7 mouse cellular contexts compared by ENCODE assay signal in genomic region chr16:17271124-17271523, GRCm38 (mm10). TPM values are rescaled to one million over a fixed set of nuclear protein-coding genes. Genes with fewer than 3 reads are reported as not detected.
DNase-seq lines count a peak whose midpoint lies in the region; ATAC-seq and TF ChIP-seq lines count a peak whose summit lies in the region.

No protein-coding gene starts in this region.

- H3K4me3 ChIP-seq in liver, embryonic 12.5 days = no peak overlapping the region
- H3K4me3 ChIP-seq in lung, embryonic 14.5 days (ENCODE audit: low read depth, low read length) = no peak overlapping the region

- H3K27ac ChIP-seq in liver, embryonic 12.5 days = no peak overlapping the region
- H3K27ac ChIP-seq in lung, embryonic 14.5 days (ENCODE audit: low read depth) = no peak overlapping the region

- H3K9ac ChIP-seq in liver, embryonic 12.5 days = no peak overlapping the region
- H3K9ac ChIP-seq in lung, embryonic 14.5 days = no peak overlapping the region

- H3K9me3 ChIP-seq in liver, embryonic 12.5 days (replicated peaks) = peaks cover 4% of the 10 kb centered on the region; the same call in 1 of the 2 replicates
- H3K9me3 ChIP-seq in lung, embryonic 14.5 days (ENCODE audit: low read depth, low read length) = peaks cover 3% of the 10 kb centered on the region; the same call in 1 of the 2 replicates

- 64% methylated on average over 4 of the region's 4 CpGs for WGBS in liver, embryonic 12.5 days (ENCODE audit: insufficient replicate concordance)
- 68% methylated on average over 4 of the region's 4 CpGs for WGBS in lung, embryonic 14.5 days

- H3K4me2 ChIP-seq in liver, embryonic 12.5 days = no peak overlapping the region
- no peak overlapping the region for H3K4me2 ChIP-seq in lung, embryonic 14.5 days

- H3K4me1 ChIP-seq in liver, embryonic 12.5 days = peaks cover 27% of the 10 kb centered on the region
- no peaks in the 10 kb centered on the region for H3K4me1 ChIP-seq in lung, embryonic 14.5 days (ENCODE audit: insufficient read depth)

- peak; percentile 50 for TF ChIP-seq CTCF in lung, embryonic 14.5 days (IDR thresholded peaks at IDR 0.05; ENCODE audit: low read depth)

- no peaks in the 10 kb centered on the region; the same call in 1 of the 2 replicates for H3K27me3 ChIP-seq in liver, embryonic 12.5 days (replicated peaks)
- H3K27me3 ChIP-seq in lung, embryonic 14.5 days (ENCODE audit: insufficient read depth, low read length) = no peaks in the 10 kb centered on the region

- DNase-seq in liver (peak; percentile 21), NIH3T3 (ENCODE audit: low read depth) (peak; percentile 64)
- DNase-seq in cerebellum, adult 9-10 months = peak; percentile 67
- peak; percentile 28 for DNase-seq in lung, embryonic 14.5 days
- DNase-seq in testis, postnatal 14 days (ENCODE audit: low spot score) = no peak
- no peak for DNase-seq in frontal cortex, postnatal 14 days (ENCODE audit: low spot score in 2 of 2)

- H3K36me3 ChIP-seq in liver, embryonic 12.5 days = no peaks in the 10 kb centered on the region
- H3K36me3 ChIP-seq in lung, embryonic 14.5 days (ENCODE audit: insufficient read depth) = no peaks in the 10 kb centered on the region

- ATAC-seq in liver, embryonic 12.5 days = no peak
- no peak for ATAC-seq in lung, embryonic 14.5 days (ENCODE audit: insufficient read depth)

RNA-seq across cellular contexts. Expression of gene Tmem191c, which starts 4.8 kb away (rescaled TPM):
- polyA plus RNA-seq in liver, embryonic 12.5 days (2016; fragmentation: Nextera tagmentation; extraction: Ambion mirVana) = 4.7 and 5.3 TPM in 2 replicates
- polyA plus RNA-seq in lung, embryonic 14.5 days (2014; fragmentation: Nextera tagmentation; extraction: Ambion mirVana) = 6.7 and 7.5 TPM in 2 replicates

RNA-seq across cellular contexts. Expression of gene Hic2, which starts 37.8 kb away (rescaled TPM):
- 4.8 and 5.3 TPM in 2 replicates for polyA plus RNA-seq in liver, embryonic 12.5 days (2016; fragmentation: Nextera tagmentation; extraction: Ambion mirVana)
- polyA plus RNA-seq in lung, embryonic 14.5 days (2014; fragmentation: Nextera tagmentation; extraction: Ambion mirVana) = 3.4 and 4.3 TPM in 2 replicates

Comparison
In these comparisons a context has a peak if more than half of its experiments do, and no peak if none do; other contexts are left out.
1. DNase-seq: peak in liver (single experiment), NIH3T3 (single experiment), cerebellum, adult 9-10 months (single experiment) and lung, embryonic 14.5 days (single experiment); none in testis, postnatal 14 days (single experiment) and frontal cortex, postnatal 14 days (0 of 2).